Mouse (Mus musculus) intestine, embryonic 16.5 days (tissue): ENCODE results near the gene Vmn1r192. TPM values are rescaled to one million over a fixed set of nuclear protein-coding genes. Genes with fewer than 3 reads are reported as not detected.
"Not testable (repeated sequence)": the region's sequence is repeated elsewhere in the genome, so short reads cannot be mapped to it uniquely, and the experiment has no call there.

Experiments
- ATAC-seq: fragments of 200-750 bp; cut with Nextera tagmentation; 2 replicates; pipeline ENCODE4 v1.8.0; 2017; ENCODE audit warnings: moderate TSS enrichment, moderate library complexity
- H3K27ac ChIP-seq: fragments of 300-500 bp; sonication (generic); 2 replicates; pipeline ENCODE4 v1.5.1; 2014; ENCODE audit warnings: mild to moderate bottlenecking, low read length
- H3K27me3 ChIP-seq: fragments of 300-500 bp; sonication (generic); replicated peaks from 2 replicates; pipeline ENCODE4 v1.6.1; 2014; ENCODE audit warnings: low read length, control low read depth, mixed read lengths; ENCODE audit not compliant: control insufficient read depth, insufficient read depth
- H3K36me3 ChIP-seq: fragments of 300-500 bp; sonication (generic); 2 replicates; pipeline ENCODE4 v1.6.1; 2014; ENCODE audit warnings: low read length, control low read depth; ENCODE audit not compliant: control insufficient read depth, insufficient read depth
- H3K4me1 ChIP-seq: fragments of 300-500 bp; sonication (generic); 2 replicates; pipeline ENCODE4 v1.6.1; 2014; ENCODE audit warnings: low read length, control low read depth, mixed read lengths; ENCODE audit not compliant: control insufficient read depth, insufficient read depth
- H3K4me2 ChIP-seq: fragments of 300-500 bp; sonication (generic); 2 replicates; pipeline ENCODE4 v1.6.1; 2014; ENCODE audit warnings: low read depth, low read length, control low read depth
- H3K4me3 ChIP-seq: fragments of 300-500 bp; sonication (generic); 2 replicates; pipeline ENCODE4 v1.5.1; 2014; ENCODE audit warnings: mild to moderate bottlenecking, low read length
- H3K9ac ChIP-seq: fragments of 300-500 bp; sonication (generic); 2 replicates; pipeline ENCODE4 v1.6.1; 2014; ENCODE audit warnings: low read depth, low read length
- H3K9me3 ChIP-seq: fragments of 300-500 bp; sonication (generic); 2 replicates; pipeline ENCODE4 v1.6.1; 2016; ENCODE audit warnings: low read length, control low read depth; ENCODE audit not compliant: control insufficient read depth
- WGBS: fragments of 180-500 bp; shearing (Covaris S2); extraction: QIAGEN DNeasy Blood & Tissue Kit; methylation state at CpG from one replicate; pipeline ENCODE4 v1.1.7; 2014; 5-methylcytosine and 5-hydroxymethylcytosine counted together
- polyA plus RNA-seq: library from polyadenylated mRNA; unstranded; fragments of >200 nt; fragmentation: Nextera tagmentation; extraction: Ambion mirVana; gene quantifications from 2 replicates; pipeline ENCODE4 v1.2.1, GENCODE M21; 2015

The Vmn1r192 gene
- not detected in 2 replicates for polyA plus RNA-seq

DNA sequence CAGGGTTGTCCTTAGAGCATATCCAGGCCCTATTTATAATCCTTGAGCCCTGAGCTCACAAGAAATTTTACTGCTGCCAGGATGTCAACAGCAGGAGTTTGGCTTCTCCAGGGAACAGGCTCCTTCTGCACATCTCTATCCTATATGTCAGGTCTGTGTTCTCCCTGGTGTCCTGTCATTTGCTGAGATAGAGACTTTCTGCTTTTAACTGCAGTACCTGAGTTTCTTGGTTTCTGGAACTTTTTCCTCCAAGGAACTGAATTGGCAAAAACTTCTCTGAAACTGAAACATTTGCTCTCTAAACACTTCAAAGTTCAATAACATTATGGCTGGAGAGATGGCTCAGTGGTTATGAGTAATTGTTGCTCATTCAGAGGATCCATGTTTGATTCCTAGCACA lies at the start of gene Vmn1r192:
TSS of gene Vmn1r192 (minus strand) at position 101 of the 400 bp plus-strand sequence.
- H3K27ac ChIP-seq, result no peak within 1 kb of the TSS
- H3K4me3 ChIP-seq, result no peak within 1 kb of the TSS
- no peaks in the 10 kb centered on the region for H3K9me3 ChIP-seq
- H3K9ac ChIP-seq, result no peak within 1 kb of the TSS
- H3K36me3 ChIP-seq, result no peaks in the 10 kb centered on the region
- H3K4me2 ChIP-seq, result no peak within 1 kb of the TSS
- ATAC-seq, result no peak
- H3K27me3 ChIP-seq, result no peaks in the 10 kb centered on the region
- H3K4me1 ChIP-seq, result no peaks in the 10 kb centered on the region

- WGBS, result 79% methylated on average over 1 of the region's 1 CpGs
Measured at GRCm38 (mm10) chr13:22223060-22223459, 32.1 kb upstream of the Vmn1r192 start, which contains the start of gene Vmn1r193. TSS of gene Vmn1r193 (minus strand) at chr13:22223160.

DNA sequence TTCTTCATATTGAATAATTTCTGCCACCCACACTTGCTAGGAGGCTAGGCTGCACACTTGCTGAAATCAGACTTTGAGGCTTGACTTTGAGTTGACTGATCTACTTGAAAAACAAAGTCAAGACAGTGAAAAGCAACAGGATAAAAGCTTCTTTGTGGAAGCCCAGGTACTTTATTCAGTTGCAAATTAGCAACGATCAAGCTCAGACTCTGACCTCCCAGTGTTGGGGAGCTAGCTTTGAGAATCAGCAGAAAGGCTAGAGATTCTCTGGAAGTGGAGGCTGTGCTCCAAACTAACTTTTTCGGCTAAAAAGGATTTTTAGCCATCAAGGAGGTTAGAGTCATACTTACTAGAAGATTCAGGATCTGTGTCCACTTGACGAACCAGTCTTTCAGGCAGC lies 1.8 kb upstream of the Vmn1r192 start:
- H3K4me1 ChIP-seq, H3K9ac ChIP-seq, H3K9me3 ChIP-seq, H3K36me3 ChIP-seq, ATAC-seq, H3K4me2 ChIP-seq, H3K27me3 ChIP-seq, H3K4me3 ChIP-seq, H3K27ac ChIP-seq: not testable (repeated sequence)
- WGBS, result 77% methylated on average over 3 of the region's 3 CpGs

More at GRCm38 (mm10) chr13:22223060-22223459, 32.1 kb upstream of the Vmn1r192 start, which contains the start of gene Vmn1r193:
- H3K9ac ChIP-seq, H3K9me3 ChIP-seq, H3K36me3 ChIP-seq, H3K27ac ChIP-seq, H3K4me2 ChIP-seq, H3K4me1 ChIP-seq, ATAC-seq, H3K4me3 ChIP-seq, H3K27me3 ChIP-seq: not testable (repeated sequence)

GRCm38 (mm10) chr13:22190385-22190784 lies 556 bp downstream of the Vmn1r192 start:
- Histone ChIP-seq H3K9ac (no peak overlapping the region), H3K27me3 (no peaks in the 10 kb centered on the region), H3K9me3 (no peaks in the 10 kb centered on the region), H3K4me3 (no peak overlapping the region), H3K36me3 (no peaks in the 10 kb centered on the region), H3K27ac (no peak overlapping the region), H3K4me2 (no peak overlapping the region), H3K4me1 (no peaks in the 10 kb centered on the region)
- 42% methylated on average over 2 of the region's 2 CpGs for WGBS
- peak; percentile 82 for ATAC-seq

DNA sequence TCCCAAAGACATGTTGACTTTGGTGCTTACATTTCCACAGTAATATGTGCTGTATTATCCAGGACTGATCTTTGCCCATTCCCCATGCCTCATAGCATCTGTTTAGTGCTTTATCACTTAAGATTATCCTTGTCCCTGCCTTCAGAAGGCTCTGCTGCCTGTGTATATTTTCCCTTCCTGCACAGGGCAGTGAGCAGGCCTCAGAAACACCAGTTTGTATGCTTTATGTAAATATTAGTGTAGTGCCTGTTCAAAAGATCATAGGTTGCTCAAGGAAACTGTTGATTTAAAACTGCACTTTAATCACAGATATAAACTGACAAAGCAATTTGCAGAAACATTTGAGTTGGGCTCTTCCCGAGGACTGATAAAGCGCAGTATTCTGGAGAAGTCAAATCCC lies 1.6 kb downstream of the Vmn1r192 start:
- ATAC-seq, result peak; percentile 87
- no peak overlapping the region for H3K4me3 ChIP-seq
- H3K36me3 ChIP-seq, result no peaks in the 10 kb centered on the region
- no peaks in the 10 kb centered on the region for H3K27me3 ChIP-seq
- H3K9me3 ChIP-seq, result no peaks in the 10 kb centered on the region
- H3K9ac ChIP-seq, result no peak overlapping the region
- 33% methylated on average over 2 of the region's 2 CpGs for WGBS
- no peaks in the 10 kb centered on the region for H3K4me1 ChIP-seq
- H3K27ac ChIP-seq, result no peak overlapping the region
- H3K4me2 ChIP-seq, result no peak overlapping the region

GRCm38 (mm10) chr13:22183869-22184268 lies 7.1 kb downstream of the Vmn1r192 start, which contains the start of gene Vmn1r191:
TSS of gene Vmn1r191 (minus strand) at chr13:22183969.
- 86% methylated on average over 1 of the region's 1 CpGs for whole genome bisulfite sequencing
- Histone ChIP-seq H3K4me1 (no peaks in the 10 kb centered on the region), H3K36me3 (no peaks in the 10 kb centered on the region), H3K9me3 (no peaks in the 10 kb centered on the region), H3K4me2 (no peak within 1 kb of the TSS), H3K27ac (no peak within 1 kb of the TSS), H3K4me3 (no peak within 1 kb of the TSS), H3K27me3 (no peaks in the 10 kb centered on the region), H3K9ac (no peak within 1 kb of the TSS)
- no peak for ATAC-seq

GRCm38 (mm10) chr13:22168416-22168815 lies 22.5 kb downstream of the Vmn1r192 start:
- H3K27ac ChIP-seq, result no peak overlapping the region
- H3K9me3 ChIP-seq, result peaks cover 5% of the 10 kb centered on the region; the same call in 1 of the 2 replicates
- no peak overlapping the region for H3K9ac ChIP-seq
- no peaks in the 10 kb centered on the region for H3K27me3 ChIP-seq
- H3K4me2 ChIP-seq, result no peak overlapping the region
- no peaks in the 10 kb centered on the region for H3K36me3 ChIP-seq
- ATAC-seq, result no peak
- H3K4me3 ChIP-seq, result no peak overlapping the region
- H3K4me1 ChIP-seq, result no peaks in the 10 kb centered on the region
- 93% methylated on average over 15 of the region's 15 CpGs for WGBS

GRCm38 (mm10) chr13:22136495-22137293 lies 54.2 kb downstream of the Vmn1r192 start:
- H3K9me3 ChIP-seq, H3K4me3 ChIP-seq, H3K27ac ChIP-seq, H3K27me3 ChIP-seq, H3K4me2 ChIP-seq, H3K36me3 ChIP-seq, H3K4me1 ChIP-seq, H3K9ac ChIP-seq: not testable (repeated sequence)
- peak; percentile 74 for ATAC-seq
- WGBS, result 56% methylated on average over 5 of the region's 5 CpGs
